In genomic region chr11:119522779-119523178, GRCm38 (mm10) we compare ENCODE assay signal across 8 mouse cellular contexts. TPM values are rescaled to one million over a fixed set of nuclear protein-coding genes. Genes with fewer than 3 reads are reported as not detected.
DNase-seq lines count a peak whose midpoint lies in the region; ATAC-seq lines count a peak whose summit lies in the region.

No protein-coding gene starts in this region.

- no peak for ATAC-seq in granulocyte monocyte progenitor cell, adult 5-6 weeks (replicated peaks; ENCODE audit: poor library complexity, severe bottlenecking)

- DNase-seq in gastrocnemius, postnatal 14 days = peak; percentile 43
- DNase-seq in gastrocnemius, postnatal 25 days = no peak
- DNase-seq in left cerebral cortex, postnatal 4 days = peak; percentile 98
- DNase-seq in left cerebral cortex, adult 9 months (ENCODE audit: low spot score in 2 of 2) = no peak
- DNase-seq in cerebellum, postnatal 25 days = peak; percentile 98 to 99
- DNase-seq in lung, postnatal 36 days = peak; percentile 84
- DNase-seq in layer of hippocampus, adult 18-20 months (ENCODE audit: low spot score in 2 of 2) = no peak

- intact Hi-C loops in gastrocnemius, postnatal 14 days (cut with DNase I; ENCODE audit: low total_unique reads) = no loop called here
- intact Hi-C loops in left cerebral cortex, postnatal 4 days (cut with DNase I) = no loop called here

RNA-seq across cellular contexts. Expression of gene Nptx1, which starts 24.8 kb away (rescaled TPM):
- under 1 TPM; 0.35 to 0.40 TPM for total RNA-seq in gastrocnemius, postnatal 14 days (2021)
- total RNA-seq in gastrocnemius, postnatal 25 days (2021) = under 1 TPM; 0.08 to 0.19 TPM
- total RNA-seq in left cerebral cortex, postnatal 4 days (2021) = 10 to 100 TPM; 15.7 to 19.7 TPM
- not detected in 2 replicates for total RNA-seq in granulocyte monocyte progenitor cell, adult 5-6 weeks (2014; fragmentation: Nextera tagmentation)
- not detected in 2 replicates for total RNA-seq in granulocyte monocyte progenitor cell, adult 5-6 weeks (2017)
- 100 to 1,000 TPM; 492 to 504 TPM for total RNA-seq in layer of hippocampus, adult 18-20 months (2021)

RNA-seq across cellular contexts. Expression of gene Endov, which starts 31.6 kb away (rescaled TPM):
- total RNA-seq in gastrocnemius, postnatal 14 days (2021) = 1 to 10 TPM; 7.3 to 8.7 TPM
- total RNA-seq in gastrocnemius, postnatal 25 days (2021) = 1 to 10 TPM; 3.9 to 4.8 TPM
- 10 to 100 TPM; 28.8 to 29.1 TPM for total RNA-seq in left cerebral cortex, postnatal 4 days (2021)
- total RNA-seq in granulocyte monocyte progenitor cell, adult 5-6 weeks (2014; fragmentation: Nextera tagmentation) = 5.5 and 10.3 TPM in 2 replicates
- total RNA-seq in granulocyte monocyte progenitor cell, adult 5-6 weeks (2017) = 14.2 and 21.0 TPM in 2 replicates
- 10 to 100 TPM; 34.7 to 36.2 TPM for total RNA-seq in layer of hippocampus, adult 18-20 months (2021)

Comparison
In these comparisons a context has a peak if more than half of its experiments do, and no peak if none do; other contexts are left out.
1. DNase-seq: peak in gastrocnemius, postnatal 14 days (single experiment), left cerebral cortex, postnatal 4 days (single experiment), cerebellum, postnatal 25 days (2 of 2) and lung, postnatal 36 days (single experiment); none in gastrocnemius, postnatal 25 days (single experiment), left cerebral cortex, adult 9 months (0 of 2) and layer of hippocampus, adult 18-20 months (0 of 2).
2. RNA of gene Nptx1, which starts 24.8 kb away (total RNA-seq): 492 to 504 TPM in layer of hippocampus, adult 18-20 months; 15.7 to 19.7 TPM in left cerebral cortex, postnatal 4 days, 0.35 to 0.40 TPM in gastrocnemius, postnatal 14 days, 0.08 to 0.19 TPM in gastrocnemius, postnatal 25 days and not detected in granulocyte monocyte progenitor cell, adult 5-6 weeks; every median in the first group is over 10 times any median in the second.